Mouse (Mus musculus) embryonic stem cell, embryonic (primary cell): ENCODE measurements around the gene Irgc1.

Experiments used
- CTCF ChIA-PET, 4 experiments: fragments of 300-600 bp in 2 of 4; fragments of 350-600 bp in 2 of 4; sonication (Branson Sonifier 250); formaldehyde crosslinking; loops; one replicate each; lab custom pipeline; 2022; ENCODE audit warnings: inconsistent platforms in 2 of 4; lab: Charles Lee
- POLR2A ChIA-PET, 4 experiments: fragments of 300-600 bp in 2 of 4; fragments of 350-600 bp in 2 of 4; sonication (Branson Sonifier 250); formaldehyde crosslinking; loops; one replicate each; lab custom pipeline; 2022; ENCODE audit warnings: antibody characterized with exemption in 4 of 4, inconsistent platforms in 1 of 4; lab: Charles Lee

Irgc1 gene

GRCm38 (mm10) chr7:24406528-24407344, 45.4 kb downstream of the Irgc1 start:
- ChIA-PET CTCF (interaction anchor here (0.5 to 2.0 kb wide), 36 partner anchors 8 to 306 kb away, joined by 3 to 15 read pairs (median 4); partner anchors contain the start of gene Plaur (in 1 of the 4)), POLR2A (interaction anchor here in 3 of 4 experiments (0.5 to 1.5 kb wide), 11 partner anchors 9 to 124 kb away, joined by 3 to 5 read pairs (median 3); no protein-coding TSS in a partner anchor)

GRCm38 (mm10) chr7:24405649-24406048, 46.4 kb downstream of the Irgc1 start:
- POLR2A ChIA-PET: interaction anchor here in 1 of 4 experiments (1.2 kb wide), 1 partner anchor 21 kb away, joined by 3 read pairs; no protein-coding TSS in a partner anchor
- CTCF ChIA-PET: interaction anchor here in 3 of 4 experiments (0.5 to 2.0 kb wide), 8 partner anchors 10 to 86 kb away, joined by 3 to 15 read pairs (median 6); no protein-coding TSS in a partner anchor

GRCm38 (mm10) chr7:24402851-24403250, 49.2 kb downstream of the Irgc1 start:
- CTCF ChIA-PET: interaction anchor here in 3 of 4 experiments (0.5 to 1.6 kb wide), 14 partner anchors 13 to 79 kb away, joined by 3 to 5 read pairs (median 4); partner anchors contain the start of gene Cadm4 (in 1 of the 3)
- POLR2A ChIA-PET: interaction anchor here in 3 of 4 experiments (0.6 to 1.7 kb wide), 8 partner anchors 8 to 103 kb away, joined by 3 to 5 read pairs (median 3); no protein-coding TSS in a partner anchor

GRCm38 (mm10) chr7:24400489-24400888, 51.6 kb downstream of the Irgc1 start:
- CTCF ChIA-PET: interaction anchor here in 2 of 4 experiments (0.8 to 2.9 kb wide), 8 partner anchors 12 to 200 kb away, joined by 3 to 11 read pairs (median 6); no protein-coding TSS in a partner anchor
- POLR2A ChIA-PET: interaction anchor here (0.7 to 3.5 kb wide), 42 partner anchors 8 to 881 kb away, joined by 3 to 41 read pairs (median 5); partner anchors contain the start of genes Rabac1 (in 2 of the 4), Zfp428 (in 2 of the 4), Irgc1 (in 1 of the 4) and Irgq (in 1 of the 4)

GRCm38 (mm10) chr7:24400082-24400452, 52.0 kb downstream of the Irgc1 start:
- ChIA-PET POLR2A (interaction anchor here (0.6 to 3.5 kb wide), 71 partner anchors 8 to 881 kb away, joined by 3 to 41 read pairs (median 5); partner anchors contain the start of genes Rabac1 (in 2 of the 4), Zfp428 (in 2 of the 4), Ethe1 (in 1 of the 4) and Irgc1 (in 1 of the 4)), CTCF (interaction anchor here in 3 of 4 experiments (0.5 to 2.9 kb wide), 21 partner anchors 10 to 201 kb away, joined by 3 to 11 read pairs (median 4); partner anchors contain the start of gene Cadm4 (in 1 of the 3))

GRCm38 (mm10) chr7:24399256-24400081, 52.6 kb downstream of the Irgc1 start, which contains the start of gene Smg9:
Smg9 (plus strand) TSS chr7:24399619.
- CTCF ChIA-PET: interaction anchor here (0.5 to 2.9 kb wide), 28 partner anchors 7 to 1258 kb away, joined by 3 to 11 read pairs (median 3); partner anchors contain the start of gene Cadm4 (in 1 of the 4)
- POLR2A ChIA-PET: interaction anchor here (0.6 to 3.5 kb wide), 92 partner anchors 8 to 1493 kb away, joined by 3 to 41 read pairs (median 5); partner anchors contain the start of genes Rabac1 (in 2 of the 4), Zfp180 (in 2 of the 4), Zfp235 (in 2 of the 4) and Zfp428 (in 2 of the 4)

- POLR2A ChIA-PET: interaction anchor here in 2 of 4 experiments (0.7 to 3.5 kb wide), 27 partner anchors 9 to 317 kb away, joined by 3 to 41 read pairs (median 6); partner anchors contain the start of genes Irgq (in 1 of the 2), Pinlyp (in 1 of the 2), Xrcc1 (in 1 of the 2) and Zfp180 (in 1 of the 2)
- CTCF ChIA-PET: interaction anchor here (0.6 to 2.9 kb wide), 12 partner anchors 8 to 261 kb away, joined by 3 to 11 read pairs (median 4); no protein-coding TSS in a partner anchor
These were observed 53.7 kb downstream of the Irgc1 start for GRCm38 (mm10) chr7:24398364-24398913.

- CTCF ChIA-PET: interaction anchor here in 1 of 4 experiments (0.5 kb wide), 1 partner anchor 42 kb away, joined by 3 read pairs; no protein-coding TSS in a partner anchor
- POLR2A ChIA-PET: interaction anchor here in 1 of 4 experiments (1.0 kb wide), 1 partner anchor 13 kb away, joined by 5 read pairs; no protein-coding TSS in a partner anchor
These were observed 55.3 kb downstream of the Irgc1 start for GRCm38 (mm10) chr7:24396832-24397231.

GRCm38 (mm10) chr7:24394475-24395161, 57.5 kb downstream of the Irgc1 start:
- POLR2A ChIA-PET: interaction anchor here in 2 of 4 experiments (0.6 to 1.2 kb wide), 4 partner anchors 16 to 113 kb away, joined by 3 to 5 read pairs (median 4); no protein-coding TSS in a partner anchor
- CTCF ChIA-PET: interaction anchor here in 2 of 4 experiments (1.2 to 2.4 kb wide), 3 partner anchors 10 to 58 kb away, joined by 3 to 14 read pairs (median 3); no protein-coding TSS in a partner anchor

- ChIA-PET POLR2A (interaction anchor here in 2 of 4 experiments (0.7 to 1.2 kb wide), 3 partner anchors 20 to 113 kb away, joined by 3 to 5 read pairs (median 4); no protein-coding TSS in a partner anchor), CTCF (interaction anchor here in 3 of 4 experiments (0.5 to 2.4 kb wide), 5 partner anchors 9 to 58 kb away, joined by 3 to 14 read pairs (median 3); no protein-coding TSS in a partner anchor)
These were observed 58.0 kb downstream of the Irgc1 start for GRCm38 (mm10) chr7:24394054-24394453.

- ChIA-PET POLR2A (no interaction called here), CTCF (interaction anchor here in 1 of 4 experiments (0.6 kb wide), 1 partner anchor 14 kb away, joined by 3 read pairs; no protein-coding TSS in a partner anchor)
These were observed 60.4 kb downstream of the Irgc1 start for GRCm38 (mm10) chr7:24391687-24392086.

- ChIA-PET POLR2A (interaction anchor here in 1 of 4 experiments (1.5 kb wide), 1 partner anchor 9 kb away, joined by 7 read pairs; the partner anchor contains the start of gene Smg9), CTCF (interaction anchor here in 1 of 4 experiments (0.6 to 1.3 kb wide), 2 partner anchors 27 to 55 kb away, joined by 3 to 4 read pairs; no protein-coding TSS in a partner anchor)
These were observed 61.0 kb downstream of the Irgc1 start for GRCm38 (mm10) chr7:24391077-24391476.

- CTCF ChIA-PET: interaction anchor here in 3 of 4 experiments (0.6 to 1.3 kb wide), 4 partner anchors 12 to 203 kb away, joined by 3 to 4 read pairs (median 3); no protein-coding TSS in a partner anchor
- POLR2A ChIA-PET: interaction anchor here in 2 of 4 experiments (0.6 to 1.5 kb wide), 3 partner anchors 9 to 13 kb away, joined by 4 to 8 read pairs (median 7); partner anchors contain the start of gene Smg9 (in 2 of the 2)
These were observed 61.6 kb downstream of the Irgc1 start for GRCm38 (mm10) chr7:24390512-24390911.

GRCm38 (mm10) chr7:24389516-24390187, 62.4 kb downstream of the Irgc1 start:
- ChIA-PET CTCF (interaction anchor here (0.6 to 1.3 kb wide), 6 partner anchors 10 to 202 kb away, joined by 3 to 4 read pairs (median 3); partner anchors contain the start of gene Smg9 (in 1 of the 4)), POLR2A (interaction anchor here in 2 of 4 experiments (0.7 to 1.5 kb wide), 4 partner anchors 10 to 63 kb away, joined by 3 to 8 read pairs (median 5); partner anchors contain the start of gene Smg9 (in 2 of the 2))
